Mouse (Mus musculus): ENCODE results near the gene Pacsin2. TPM values are rescaled to one million over a fixed set of nuclear protein-coding genes. Genes with fewer than 3 reads are reported as not detected.
"Not testable (repeated sequence)": the region's sequence is repeated elsewhere in the genome, so short reads cannot be mapped to it uniquely, and the experiment has no call there.

The Pacsin2 gene
- polyA plus RNA-seq, 1 experiment from 2014 or later: 42.5 TPM

GRCm38 (mm10) chr15:83467232-83467966 lies 3.0 kb upstream of the Pacsin2 start:
- WGBS: 50% methylated on average over 9 of the region's 9 CpGs
- H3K36me3 ChIP-seq (ENCODE audit: control insufficient read depth, insufficient read depth, low read length): no peaks in the 10 kb centered on the region
- no peak overlapping the region for H3K4me3 ChIP-seq (ENCODE audit: low read depth, low read length)
- DNase-seq (ENCODE audit: low spot score) (peak; percentile 54), ATAC-seq (ENCODE audit: low FRiP score, low TSS enrichment) (no peak)
- no peak for TF ChIP-seq EP300 (optimal IDR thresholded peaks at IDR 0.05)
- TF ChIP-seq CTCF (IDR thresholded peaks at IDR 0.05; ENCODE audit: low read depth): no peak
- H3K9ac ChIP-seq (ENCODE audit: low read length): no peak overlapping the region
- no peak overlapping the region for H3K4me2 ChIP-seq (replicated peaks; ENCODE audit: low read depth)
- no peaks in the 10 kb centered on the region for H3K27me3 ChIP-seq (ENCODE audit: control insufficient read depth, insufficient read depth, low read length)
- H3K9me3 ChIP-seq (ENCODE audit: control insufficient read depth, low read length): no peaks in the 10 kb centered on the region
- H3K27ac ChIP-seq (replicated peaks): no peak overlapping the region
- H3K4me1 ChIP-seq (replicated peaks; ENCODE audit: control insufficient read depth, insufficient read depth): no peaks in the 10 kb centered on the region; the same call in 1 of the 2 replicates

GRCm38 (mm10) chr15:83466331-83466730 lies 1.9 kb upstream of the Pacsin2 start:
- ATAC-seq (ENCODE audit: low FRiP score, low TSS enrichment): no peak
- 73% methylated on average over 4 of the region's 4 CpGs for WGBS

GRCm38 (mm10) chr15:83464905-83465650 lies 672 bp upstream of the Pacsin2 start:
- no peaks in the 10 kb centered on the region for H3K36me3 ChIP-seq (ENCODE audit: control insufficient read depth, insufficient read depth, low read length)
- TF ChIP-seq EP300 (optimal IDR thresholded peaks at IDR 0.05): no peak
- TF ChIP-seq CTCF (IDR thresholded peaks at IDR 0.05; ENCODE audit: low read depth): peak; percentile 55
- H3K4me3 ChIP-seq (ENCODE audit: low read depth, low read length): peak overlapping the region; percentile 76
- no peak overlapping the region; the same call in 1 of the 2 replicates for H3K27ac ChIP-seq (replicated peaks)
- no peaks in the 10 kb centered on the region for H3K9me3 ChIP-seq (ENCODE audit: control insufficient read depth, low read length)
- no peaks in the 10 kb centered on the region for H3K27me3 ChIP-seq (ENCODE audit: control insufficient read depth, insufficient read depth, low read length)
- no peak overlapping the region for H3K9ac ChIP-seq (ENCODE audit: low read length)
- 77% methylated on average over 19 of the region's 19 CpGs for WGBS
- peak overlapping the region; percentile 73; the same call in 1 of the 2 replicates for H3K4me2 ChIP-seq (replicated peaks; ENCODE audit: low read depth)
- H3K4me1 ChIP-seq (replicated peaks; ENCODE audit: control insufficient read depth, insufficient read depth): no peaks in the 10 kb centered on the region; the same call in 1 of the 2 replicates
- 0 out of 2 replicates have a peak, but pooled peaks have one; percentile 10 for ATAC-seq (ENCODE audit: low FRiP score, low TSS enrichment)
- DNase-seq (ENCODE audit: low spot score): no peak

More at GRCm38 (mm10) chr15:83466331-83466730, 1.9 kb upstream of the Pacsin2 start:
- no peaks in the 10 kb centered on the region; the same call in 1 of the 2 replicates for H3K4me1 ChIP-seq (replicated peaks; ENCODE audit: control insufficient read depth, insufficient read depth)
- no peak overlapping the region for H3K9ac ChIP-seq (ENCODE audit: low read length)
- TF ChIP-seq EP300 (optimal IDR thresholded peaks at IDR 0.05): no peak
- no peak for TF ChIP-seq CTCF (IDR thresholded peaks at IDR 0.05; ENCODE audit: low read depth)
- no peaks in the 10 kb centered on the region for H3K36me3 ChIP-seq (ENCODE audit: control insufficient read depth, insufficient read depth, low read length)
- no peak overlapping the region for H3K27ac ChIP-seq (replicated peaks)
- H3K4me3 ChIP-seq (ENCODE audit: low read depth, low read length): no peak overlapping the region
- no peak overlapping the region for H3K4me2 ChIP-seq (replicated peaks; ENCODE audit: low read depth)
- no peaks in the 10 kb centered on the region for H3K9me3 ChIP-seq (ENCODE audit: control insufficient read depth, low read length)
- no peak for DNase-seq (ENCODE audit: low spot score)
- no peaks in the 10 kb centered on the region for H3K27me3 ChIP-seq (ENCODE audit: control insufficient read depth, insufficient read depth, low read length)

GRCm38 (mm10) chr15:83463369-83464082 lies 880 bp downstream of the Pacsin2 start:
- peak; percentile 44 for DNase-seq (ENCODE audit: low spot score)
- TF ChIP-seq CTCF (IDR thresholded peaks at IDR 0.05; ENCODE audit: low read depth) (no peak), EP300 (optimal IDR thresholded peaks at IDR 0.05) (no peak)
- peak overlapping the region; percentile 73 for H3K4me2 ChIP-seq (replicated peaks; ENCODE audit: low read depth)
- 3% methylated on average over 17 of the region's 17 CpGs for WGBS
- H3K4me1 ChIP-seq (replicated peaks; ENCODE audit: control insufficient read depth, insufficient read depth): no peaks in the 10 kb centered on the region; the same call in 1 of the 2 replicates
- H3K9ac ChIP-seq (ENCODE audit: low read length): peak overlapping the region; percentile 86
- H3K4me3 ChIP-seq (ENCODE audit: low read depth, low read length): peak overlapping the region; percentile 76
- H3K36me3 ChIP-seq (ENCODE audit: control insufficient read depth, insufficient read depth, low read length): no peaks in the 10 kb centered on the region
- peak overlapping the region; percentile 92 for H3K27ac ChIP-seq (replicated peaks)
- no peak for ATAC-seq (ENCODE audit: low FRiP score, low TSS enrichment)
- no peaks in the 10 kb centered on the region for H3K27me3 ChIP-seq (ENCODE audit: control insufficient read depth, insufficient read depth, low read length)
- no peaks in the 10 kb centered on the region for H3K9me3 ChIP-seq (ENCODE audit: control insufficient read depth, low read length)

- WGBS: 69% methylated on average over 8 of the region's 8 CpGs
- H3K4me2 ChIP-seq (replicated peaks; ENCODE audit: low read depth): peak overlapping the region; percentile 73; the same call in 1 of the 2 replicates
- H3K36me3 ChIP-seq (ENCODE audit: control insufficient read depth, insufficient read depth, low read length); H3K27ac ChIP-seq (replicated peaks); H3K27me3 ChIP-seq (ENCODE audit: control insufficient read depth, insufficient read depth, low read length); H3K9ac ChIP-seq (ENCODE audit: low read length); H3K9me3 ChIP-seq (ENCODE audit: control insufficient read depth, low read length); H3K4me1 ChIP-seq (replicated peaks; ENCODE audit: control insufficient read depth, insufficient read depth); ATAC-seq (ENCODE audit: low FRiP score, low TSS enrichment); H3K4me3 ChIP-seq (ENCODE audit: low read depth, low read length): not testable (repeated sequence)
- DNase-seq (ENCODE audit: low spot score): peak; percentile 52
Measured at GRCm38 (mm10) chr15:83462349-83462748, 2.1 kb downstream of the Pacsin2 start.
